Mouse (Mus musculus) bone marrow, adult 2 months (tissue): ENCODE results near the gene H2-T24.

Source experiments
- CTCF ChIP-seq: fragments of 200-500 bp; IDR thresholded peaks from 2 replicates; pipeline ENCODE4 v1.5.1; 2011; ENCODE audit warnings: low read length, control low read depth; ENCODE audit not compliant: control insufficient read depth, insufficient read depth
- POLR2A ChIP-seq: fragments of 200-500 bp; IDR thresholded peaks from 2 replicates; pipeline ENCODE4 v1.6.1; 2011; ENCODE audit warnings: low read depth, mild to moderate bottlenecking, control low read depth, low read length, borderline replicate concordance; ENCODE audit not compliant: control insufficient read depth

- TF ChIP-seq CTCF = no peak
- TF ChIP-seq POLR2A = no peak
These were observed 19.1 kb downstream of the H2-T24 start for GRCm38 (mm10) chr17:36001121-36001897.
